Comparison of ENCODE assay signal across 26 mouse cellular contexts in genomic region chr6:143230888-143231287, GRCm38 (mm10).
DNase-seq lines count a peak whose midpoint lies in the region; ATAC-seq lines count a peak whose summit lies in the region.
"Had no signal": no experiment of that assay in that cellular context is flagged by ENCODE, and none has a peak within 500 bp of the region (broad histone marks: within the 10 kb centered on the region; RNA-seq: fewer than 3 reads in every experiment).

No protein-coding gene starts in this region.

- H3K27me3 ChIP-seq in splenic B cell, adult 2 months (ENCODE audit: control insufficient read depth, insufficient read depth, low read length, poor library complexity, severe bottlenecking) = no peaks in the 10 kb centered on the region
- H3K27me3 ChIP-seq: forebrain, embryonic 13.5 days; heart, embryonic 13.5 days; intestine, embryonic 15.5 days; limb, embryonic 13.5 days; liver, embryonic 13.5 days had no signal

- ATAC-seq in frontal cortex, adult (ENCODE audit: low TSS enrichment) = peak; percentile 71
- peak; percentile 63; the same call in 1 of the 2 replicates for ATAC-seq in common myeloid progenitor, adult 5-6 weeks (replicated peaks; ENCODE audit: low read depth, poor library complexity, severe bottlenecking)
- ATAC-seq in inflammation-experienced regulatory T-cells, adult 6 months = no peak
- ATAC-seq: CD4-positive, CD25-positive, alpha-beta regulatory T cell, adult 4 months; forebrain, embryonic 13.5 days; hindbrain, embryonic 16.5 days; intestine, embryonic 15.5 days; midbrain, embryonic 16.5 days had no signal

- DNase-seq in frontal cortex, postnatal 25 days (ENCODE audit: low spot score in 2 of 2) = no peak
- peak; percentile 58 for DNase-seq in right cerebral cortex, adult 18-20 months
- no peak for DNase-seq in right cerebral cortex, postnatal 10 days (ENCODE audit: low spot score in 2 of 2)
- peak; percentile 18 for DNase-seq in splenic B cell, adult 2 months (ENCODE audit: low read depth, low spot score)
- DNase-seq in lung, postnatal 36 days = no peak
- DNase-seq: adrenal gland, adult 8-10 months; cerebellum, adult 8-10 months; cerebellum, postnatal 25 days; heart, postnatal 10 days; kidney, adult 8-10 months; liver, embryonic 13.5 days; lung, adult 2 months; lung, postnatal 10 days; spleen, adult 18-20 months; thymus, adult 2 months; thymus, postnatal 36 days had no signal

- no peaks in the 10 kb centered on the region for H3K36me3 ChIP-seq in splenic B cell, adult 2 months (ENCODE audit: control insufficient read depth, insufficient read depth, low read length, poor library complexity, severe bottlenecking)
- H3K36me3 ChIP-seq: heart, embryonic 13.5 days; intestine, embryonic 15.5 days; limb, embryonic 13.5 days; liver, embryonic 13.5 days had no signal

Comparison
In these comparisons a context has a peak if more than half of its experiments do, and no peak if none do; other contexts are left out.
1. DNase-seq: peak in right cerebral cortex, adult 18-20 months (single experiment) and splenic B cell, adult 2 months (single experiment); none in frontal cortex, postnatal 25 days (0 of 2), right cerebral cortex, postnatal 10 days (0 of 2) and lung, postnatal 36 days (single experiment).